Mouse (Mus musculus) T-cell, adult 66 days (primary cell): ENCODE measurements around the gene Zfp850. TPM values are rescaled to one million over a fixed set of nuclear protein-coding genes. Genes with fewer than 3 reads are reported as not detected.

Source experiments
- total RNA-seq, 2 experiments: library from RNA; stranded (reverse); gene quantifications; 3 replicates in 1 of 2; 4 replicates in 1 of 2; pipeline ENCODE4 v1.2.4; 2023

Gene Zfp850
- 10 to 100 TPM in 1 of 2 experiments, 1 to 10 TPM in 1; 9.4 to 15.0 TPM for total RNA-seq

GRCm38 (mm10) chr7:28013549-28014444 is at the start of gene Zfp850:
Gene Zfp850, minus strand, starts transcription at chr7:28014115.

GRCm38 (mm10) chr7:28049476-28050409 is 35.8 kb upstream of the Zfp850 start, which contains the start of gene Psmc4:
Gene Psmc4, minus strand, starts transcription at chr7:28050101.

DNA sequence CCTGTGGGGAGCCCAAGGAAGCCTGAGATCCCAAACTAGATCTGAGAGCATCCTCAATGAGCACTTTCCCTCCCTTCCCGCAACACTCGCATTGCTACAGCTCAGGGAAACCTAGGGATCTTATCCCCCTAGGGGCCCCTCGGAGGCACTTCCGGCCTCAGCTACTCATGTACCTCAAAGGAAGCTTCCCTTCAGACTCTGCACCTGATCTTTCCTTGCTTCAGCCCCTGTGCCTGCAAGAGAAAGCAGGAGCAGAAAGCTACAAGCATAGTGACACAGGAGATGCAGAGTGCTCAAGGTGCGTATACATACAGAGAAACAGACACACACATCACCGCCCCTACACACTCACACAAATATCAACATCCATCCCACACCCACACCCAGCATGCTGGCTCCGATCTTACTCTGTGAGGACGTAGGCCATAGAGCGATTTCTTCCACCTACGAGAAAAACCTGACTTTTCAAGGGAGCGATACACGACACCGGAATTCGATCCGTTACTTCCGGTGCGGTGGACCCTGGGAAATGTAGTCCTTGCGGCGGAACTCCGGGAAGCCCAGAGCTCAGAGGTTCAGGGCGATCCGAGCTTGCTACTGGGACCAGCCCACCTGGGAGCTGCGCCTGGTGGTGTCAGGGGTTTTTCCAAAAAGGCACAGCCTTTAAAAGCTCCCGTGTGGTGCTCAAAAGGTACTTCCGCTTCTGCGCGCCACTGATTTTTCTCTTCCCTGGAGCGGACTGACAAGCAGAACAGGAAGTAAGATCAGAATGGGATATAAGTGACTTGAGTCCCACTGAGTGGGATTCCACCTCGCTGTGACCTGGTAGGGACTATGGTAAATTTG is 35.0 kb downstream of the Zfp850 start, which contains the start of gene Zfp780b:
Gene Zfp780b, minus strand, starts transcription at position 489 of the 846 bp plus-strand sequence.

Other genes with a start within 250 kb of the Zfp850 start
- 10 to 100 TPM in 1 of 2 experiments, 1 to 10 TPM in 1; 9.5 to 13.4 TPM for gene Zfp626, start 206.9 kb downstream of the Zfp850 start, total RNA-seq
- gene Zfp59, start 175.5 kb downstream of the Zfp850 start, total RNA-seq = 1 to 10 TPM; 4.7 to 6.3 TPM
- 10 to 100 TPM; 19.7 to 22.0 TPM for gene Zfp607a, start 156.6 kb downstream of the Zfp850 start, total RNA-seq
- gene Zfp974, start 84.7 kb downstream of the Zfp850 start, total RNA-seq = 10 to 100 TPM; 10.2 to 10.3 TPM
- 10 to 100 TPM; 12.8 to 16.4 TPM for gene Zfp780b, start 34.9 kb downstream of the Zfp850 start, total RNA-seq
- 100 to 1,000 TPM in 1 of 2 experiments, 10 to 100 TPM in 1; 95.2 to 116 TPM for gene Psmc4, start 36.0 kb upstream of the Zfp850 start, total RNA-seq
- gene Fcgbp, start 57.1 kb upstream of the Zfp850 start, total RNA-seq = not detected
- not detected for gene 9530053A07Rik, start 115.4 kb upstream of the Zfp850 start, total RNA-seq
- gene Fbl, start 155.6 kb upstream of the Zfp850 start, total RNA-seq = 100 to 1,000 TPM; 207 to 223 TPM
- 10 to 100 TPM; 13.8 to 14.1 TPM for gene Dyrk1b, start 165.4 kb upstream of the Zfp850 start, total RNA-seq